Mouse (Mus musculus) kidney, adult 2 months (tissue): ENCODE results near the gene Ascl4.

ENCODE experiments used
- CTCF ChIP-seq: fragments of 200-500 bp; conservative IDR thresholded peaks from 2 replicates; pipeline ENCODE4 v1.5.1; 2011; ENCODE audit warnings: low read depth, mild to moderate bottlenecking, control low read depth, low read length, moderate library complexity, mixed read lengths; ENCODE audit not compliant: insufficient read depth, insufficient read length
- POLR2A ChIP-seq: fragments of 200-500 bp; IDR thresholded peaks from one replicate; pipeline ENCODE4 v1.6.1; 2011; ENCODE audit warnings: low read depth, low read length, control low read depth

DNA sequence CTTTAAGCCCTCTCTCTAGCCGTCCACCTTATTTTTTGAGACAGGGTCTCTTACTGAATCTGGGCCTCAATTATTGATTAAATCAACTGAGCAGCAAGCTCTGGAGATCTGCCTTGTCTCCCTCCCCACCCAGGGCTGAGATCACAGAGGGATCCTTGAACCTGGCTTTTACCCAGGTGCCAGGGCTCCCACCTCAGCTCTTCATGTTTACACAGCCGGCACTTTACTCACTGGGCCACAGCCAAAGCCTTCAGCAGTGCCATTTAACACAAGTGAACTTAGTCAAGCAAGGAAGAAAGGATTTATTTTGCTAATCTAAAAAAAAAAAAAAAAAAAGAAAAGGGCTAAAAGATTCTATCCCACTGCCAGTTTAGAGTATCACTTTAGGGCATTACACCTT lies 26.9 kb downstream of the Ascl4 start:
- no peak for TF ChIP-seq POLR2A
- TF ChIP-seq CTCF: no peak
